Mouse (Mus musculus): ENCODE results near the gene Gm5934.
"Not testable (repeated sequence)": the region's sequence is repeated elsewhere in the genome, so short reads cannot be mapped to it uniquely, and the experiment has no call there.

DNA sequence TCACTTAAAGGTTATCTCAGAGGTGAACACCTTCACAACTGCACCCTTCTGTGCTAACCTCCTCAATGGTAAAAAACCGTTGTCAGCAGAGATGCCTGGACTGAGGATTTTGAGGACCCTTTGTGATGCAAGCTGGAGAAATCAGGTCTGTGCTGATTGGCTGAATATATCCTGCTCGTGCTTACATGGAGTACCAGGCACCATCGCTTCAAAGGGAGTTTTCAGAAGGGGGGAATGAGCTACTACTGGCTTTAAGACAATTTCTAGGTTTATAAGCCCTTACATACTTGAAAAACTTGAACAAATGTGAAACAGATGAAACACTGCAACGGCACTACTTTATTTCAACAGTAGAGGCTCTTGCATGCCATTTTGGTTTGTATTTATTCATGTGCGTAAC, at the start of gene Gm5934:
- TF ChIP-seq CTCF (IDR thresholded peaks at IDR 0.05; ENCODE audit: low read depth); EP300 (optimal IDR thresholded peaks at IDR 0.05): not testable (repeated sequence)
